Mouse (Mus musculus) spleen, adult 2 months (tissue): ENCODE measurements around the gene Rcn1. TPM values are rescaled to one million over a fixed set of nuclear protein-coding genes. Genes with fewer than 3 reads are reported as not detected.

Source experiments
- DNase-seq, 2 experiments: peaks; one replicate each; pipeline versions ENCODE4 v3.0.0 to v3.0.0-alpha.2; 2012 to 2021; ENCODE audit warnings: low spot score in 2 of 2, low read depth in 1 of 2
- H3K27ac ChIP-seq: fragments of 200-500 bp; 2 replicates; pipeline ENCODE4 v1.5.1; 2012; ENCODE audit warnings: low read length, inconsistent platforms; ENCODE audit not compliant: insufficient read depth
- H3K27me3 ChIP-seq: fragments of 200-500 bp; 2 replicates; pipeline ENCODE4 v1.6.1; 2012; ENCODE audit warnings: mild to moderate bottlenecking, moderate library complexity, low read length, inconsistent platforms; ENCODE audit not compliant: control insufficient read depth, insufficient read depth
- H3K36me3 ChIP-seq: fragments of 200-500 bp; 2 replicates; pipeline ENCODE4 v1.6.1; 2012; ENCODE audit warnings: mild to moderate bottlenecking, low read length, inconsistent platforms; ENCODE audit not compliant: control insufficient read depth, insufficient read depth
- H3K4me1 ChIP-seq: fragments of 200-500 bp; 2 replicates; pipeline ENCODE4 v1.6.1; 2011; ENCODE audit warnings: inconsistent platforms; ENCODE audit not compliant: control insufficient read depth, insufficient read depth, insufficient read length
- H3K4me3 ChIP-seq: fragments of 200-500 bp; 2 replicates; pipeline ENCODE4 v1.5.1; 2011; ENCODE audit warnings: mild to moderate bottlenecking, inconsistent platforms; ENCODE audit not compliant: insufficient read depth, insufficient read length; ENCODE audit errors: extremely low read depth
- CTCF ChIP-seq: fragments of 200-500 bp; IDR thresholded peaks from 2 replicates; pipeline ENCODE4 v1.5.1; 2011; ENCODE audit warnings: mild to moderate bottlenecking, inconsistent platforms; ENCODE audit not compliant: insufficient read depth, insufficient read length, insufficient replicate concordance; ENCODE audit errors: extremely low read depth
- POLR2A ChIP-seq: fragments of 200-500 bp; IDR thresholded peaks from 2 replicates; pipeline ENCODE4 v1.6.1; 2011; ENCODE audit warnings: low read depth, low read length, inconsistent platforms
- WGBS: fragments of 180-500 bp; shearing (Covaris S2); methylation state at CpG from one replicate; pipeline ENCODE4 v1.1.7; 2018; 5-methylcytosine and 5-hydroxymethylcytosine counted together
- polyA plus RNA-seq: library from polyadenylated mRNA; depleted of rRNA; stranded (reverse); fragments of >200 nt; gene quantifications from 2 replicates; pipeline ENCODE4 v1.2.3, GENCODE M21; 2012; rRNA removed

Gene Rcn1
- polyA plus RNA-seq, 1 experiment: 5.1 TPM

- 87% methylated on average over 6 of the region's 6 CpGs for WGBS
- no peak overlapping the region for H3K27ac ChIP-seq
- DNase-seq: no peak
- H3K36me3 ChIP-seq: no peaks in the 10 kb centered on the region
- H3K4me3 ChIP-seq: no peak overlapping the region
- no peak for TF ChIP-seq CTCF
- TF ChIP-seq POLR2A: no peak
- H3K27me3 ChIP-seq: no peaks in the 10 kb centered on the region
- H3K4me1 ChIP-seq: no peaks in the 10 kb centered on the region
Observed at GRCm38 (mm10) chr2:105348886-105349285, 50.2 kb downstream of the Rcn1 start.

GRCm38 (mm10) chr2:105339993-105340392 lies 59.1 kb downstream of the Rcn1 start:
- Histone ChIP-seq H3K27me3 (no peaks in the 10 kb centered on the region), H3K4me3 (no peak overlapping the region), H3K36me3 (no peaks in the 10 kb centered on the region), H3K27ac (no peak overlapping the region), H3K4me1 (no peaks in the 10 kb centered on the region)
- no peak for TF ChIP-seq CTCF
- TF ChIP-seq POLR2A: no peak
- WGBS: 57% methylated on average over 3 of the region's 3 CpGs
- no peak for DNase-seq

- H3K4me1 ChIP-seq: no peaks in the 10 kb centered on the region
- DNase-seq: no peak
- H3K27ac ChIP-seq: no peak overlapping the region
- no peak overlapping the region for H3K4me3 ChIP-seq
- H3K27me3 ChIP-seq: no peaks in the 10 kb centered on the region
- TF ChIP-seq CTCF (no peak), POLR2A (no peak)
- no peaks in the 10 kb centered on the region for H3K36me3 ChIP-seq
- 68% methylated on average over 8 of the region's 8 CpGs for whole genome bisulfite sequencing
Observed at GRCm38 (mm10) chr2:105337171-105337875, 61.8 kb downstream of the Rcn1 start.

- no peaks in the 10 kb centered on the region for H3K27me3 ChIP-seq
- H3K4me3 ChIP-seq: no peak overlapping the region
- no peak for DNase-seq
- 33% methylated on average over 12 of the region's 12 CpGs for WGBS
- no peak overlapping the region for H3K27ac ChIP-seq
- H3K36me3 ChIP-seq: no peaks in the 10 kb centered on the region
- TF ChIP-seq CTCF (no peak), POLR2A (no peak)
- H3K4me1 ChIP-seq: no peaks in the 10 kb centered on the region
Observed at GRCm38 (mm10) chr2:105336314-105337027, 62.6 kb downstream of the Rcn1 start.

Other genes with a start within 250 kb of the Rcn1 start
- 0.06 and 0.57 TPM in 2 replicates for gene Them7, start 175.0 kb downstream of the Rcn1 start, polyA plus RNA-seq